Mouse (Mus musculus) T-cell, adult 2 months (primary cell): Measurements from ENCODE around the gene Ncoa1.

Experiments used
- DNase-seq: peaks from one replicate; pipeline ENCODE4 v3.0.0; 2022; ENCODE audit warnings: low spot score

Gene Ncoa1

DNA sequence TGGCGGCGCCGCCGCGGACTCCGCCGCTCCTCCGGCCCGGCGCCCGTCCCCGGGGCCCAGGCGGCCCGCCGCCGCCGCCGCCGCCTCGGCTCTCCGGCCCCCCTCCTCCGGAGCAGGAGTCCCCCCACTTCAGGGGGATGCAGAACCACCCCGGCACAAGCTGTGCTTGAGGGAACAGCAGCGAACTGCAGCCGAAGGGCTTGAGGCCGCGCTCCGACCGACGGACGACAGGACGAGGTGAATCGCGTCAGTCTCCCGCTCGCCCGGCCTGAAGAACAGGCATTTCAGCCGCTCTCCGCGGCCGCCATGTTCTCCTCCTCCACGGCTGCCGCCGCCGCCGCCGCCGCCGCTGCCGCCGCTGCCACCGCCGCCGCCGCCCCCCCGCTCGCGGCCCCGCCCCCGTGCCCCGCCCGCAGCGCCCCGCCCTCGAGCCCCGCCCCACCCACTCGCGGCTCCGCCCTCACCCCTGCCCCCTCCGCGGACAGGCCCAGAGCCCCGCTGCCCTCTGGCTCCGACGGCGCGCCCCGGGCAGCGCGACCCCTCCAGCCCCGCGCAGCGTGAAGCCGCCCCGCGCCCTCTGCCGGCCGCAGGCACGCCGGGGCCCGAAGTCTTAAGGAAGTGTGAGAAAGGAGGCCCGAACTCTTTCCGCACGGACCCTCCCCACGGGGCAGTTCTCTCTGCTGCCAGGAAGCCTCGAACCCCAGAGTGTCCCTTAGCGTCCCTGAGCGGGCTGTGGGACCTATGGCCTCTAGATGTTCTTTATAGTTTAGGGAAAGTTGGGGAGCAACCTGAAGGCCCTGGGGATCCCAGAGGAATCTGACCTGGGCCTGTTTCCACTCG, at the start of gene Ncoa1:
Gene Ncoa1 (minus strand): TSS at position 351 of the 840 bp plus-strand sequence.
- DNase-seq = peak; percentile 63

DNA sequence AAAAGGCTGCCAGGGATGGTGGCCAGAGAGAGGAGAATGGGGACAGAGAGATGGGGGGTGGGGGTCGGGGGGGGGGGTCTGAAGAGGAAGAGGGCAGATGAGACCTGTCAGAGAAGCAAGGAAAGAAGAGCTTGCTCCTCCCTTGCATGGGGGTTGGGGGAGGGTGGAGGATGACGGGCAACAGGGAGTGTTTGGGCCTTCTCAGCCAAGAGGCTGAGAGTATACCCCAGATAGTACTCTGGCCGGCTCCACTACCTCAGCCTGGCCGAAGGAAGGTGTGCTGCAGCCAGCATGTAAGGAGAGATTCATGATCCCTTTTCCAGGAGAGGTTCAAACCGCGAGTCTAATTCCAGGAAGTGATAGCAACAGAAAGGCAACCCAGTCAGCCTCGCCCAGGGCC, 47.6 kb upstream of the Ncoa1 start:
- no peak for DNase-seq

DNA sequence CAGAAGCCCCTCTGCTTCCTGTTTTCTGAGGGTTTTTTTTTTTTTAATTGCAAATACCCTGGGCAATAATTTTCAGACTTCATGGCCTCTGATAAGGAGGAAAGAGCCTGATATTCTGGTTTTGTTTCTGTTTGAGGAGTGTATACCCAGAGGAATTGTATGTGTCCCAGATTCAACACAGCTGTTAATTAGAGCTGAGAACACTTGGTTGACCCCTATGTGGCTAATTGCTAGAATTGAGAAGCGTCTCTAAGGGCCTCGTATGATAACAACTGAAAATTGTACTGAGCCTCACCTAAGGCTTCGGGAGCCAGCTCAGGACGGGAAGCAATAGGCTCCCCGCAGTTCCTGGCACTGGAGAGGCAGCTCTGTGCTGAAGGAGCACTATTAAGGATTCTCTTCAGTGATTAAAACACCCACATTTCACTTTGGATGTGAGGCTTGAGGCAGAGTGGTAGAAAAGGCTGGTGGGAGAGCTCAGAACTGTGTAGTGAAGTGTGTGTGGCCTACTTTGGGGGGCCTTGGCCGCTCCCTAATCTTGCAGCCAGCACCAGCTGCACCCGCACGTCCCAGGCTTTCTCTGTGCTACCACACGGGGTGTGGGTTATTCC, 46.8 kb upstream of the Ncoa1 start:
- DNase-seq = no peak

DNA sequence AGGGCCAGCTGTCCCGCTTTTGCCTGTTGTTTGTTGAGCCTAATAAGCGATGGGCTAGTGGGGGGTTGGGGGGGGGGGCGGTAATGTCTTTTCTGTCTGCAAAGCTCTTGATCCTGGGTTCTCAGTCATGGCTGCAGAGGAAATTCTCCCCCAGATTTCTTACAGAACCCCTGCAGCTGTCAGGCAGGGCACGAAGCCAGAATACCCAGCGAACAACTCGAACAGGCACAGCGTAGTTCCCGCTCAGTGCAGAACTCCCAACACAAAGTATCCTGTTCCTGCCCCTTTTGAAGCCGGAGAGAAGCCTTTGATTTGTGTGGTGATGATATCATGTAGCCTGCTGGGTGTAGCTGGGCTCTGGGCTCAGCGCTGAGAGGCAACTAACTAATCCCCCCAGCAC, 46.2 kb upstream of the Ncoa1 start:
- DNase-seq = no peak

DNA sequence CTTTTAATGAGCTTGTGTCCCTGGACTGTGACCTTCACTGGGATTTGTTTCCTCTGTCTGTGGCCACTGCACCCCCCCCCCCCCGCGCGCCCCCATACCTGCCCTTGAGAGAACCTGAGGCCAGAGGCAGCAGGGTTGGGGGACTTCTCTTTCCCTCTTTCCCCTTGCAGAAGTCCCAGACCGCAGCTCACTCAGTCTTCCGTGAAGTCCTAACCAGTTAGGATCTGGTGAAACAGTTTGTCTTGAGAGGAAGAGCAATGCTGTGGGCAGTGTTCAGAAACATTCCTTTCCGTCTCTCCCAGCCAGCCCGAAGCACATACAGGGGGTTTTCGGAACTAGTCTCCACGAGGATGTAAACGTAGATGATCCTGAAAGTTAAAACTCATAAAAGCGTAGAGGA, 42.0 kb upstream of the Ncoa1 start:
- DNase-seq = no peak

DNA sequence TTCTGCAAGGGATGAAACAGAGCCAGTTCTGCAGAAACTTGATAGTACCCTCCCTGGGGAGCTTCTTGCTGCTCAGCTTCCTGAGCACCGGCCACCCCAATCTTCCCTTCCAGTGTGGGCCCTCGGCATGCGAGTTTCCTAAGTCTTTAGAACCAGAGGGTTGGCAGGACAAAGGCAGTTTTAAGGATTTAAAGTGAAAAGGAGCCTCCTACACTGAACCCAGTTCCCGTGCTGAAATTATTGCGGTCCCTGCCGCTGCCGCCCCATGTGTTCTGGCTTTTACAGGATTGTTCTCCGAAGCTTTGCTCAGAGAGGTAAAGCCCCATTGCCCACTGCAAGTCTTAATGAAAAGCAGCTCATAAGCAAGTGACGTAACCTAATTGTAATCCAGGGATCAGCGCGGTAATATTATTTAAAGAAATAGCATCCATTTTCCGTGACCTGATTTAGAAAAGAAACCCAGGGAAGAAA, 32.6 kb upstream of the Ncoa1 start:
- no peak for DNase-seq

DNA sequence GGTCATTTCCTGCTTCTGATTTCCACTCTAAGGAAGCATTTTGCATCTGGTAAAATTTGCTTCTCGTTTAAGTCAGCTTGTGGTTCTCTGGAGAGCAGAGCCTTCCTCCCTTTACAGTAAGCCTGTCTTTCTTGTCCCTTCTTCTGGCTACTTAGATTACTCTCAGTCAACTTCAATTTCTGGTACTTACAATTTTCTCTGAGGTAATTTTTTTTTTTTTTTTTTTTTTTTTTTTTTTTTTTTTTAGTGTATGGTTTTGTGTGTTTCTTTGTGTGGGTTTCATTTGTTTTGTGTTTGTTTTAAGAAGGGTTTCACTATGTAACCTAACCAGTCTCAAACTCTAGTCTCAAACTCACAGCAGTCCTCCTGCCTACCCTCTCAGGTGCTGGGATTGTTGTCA, 31.2 kb upstream of the Ncoa1 start:
- DNase-seq = no peak

DNA sequence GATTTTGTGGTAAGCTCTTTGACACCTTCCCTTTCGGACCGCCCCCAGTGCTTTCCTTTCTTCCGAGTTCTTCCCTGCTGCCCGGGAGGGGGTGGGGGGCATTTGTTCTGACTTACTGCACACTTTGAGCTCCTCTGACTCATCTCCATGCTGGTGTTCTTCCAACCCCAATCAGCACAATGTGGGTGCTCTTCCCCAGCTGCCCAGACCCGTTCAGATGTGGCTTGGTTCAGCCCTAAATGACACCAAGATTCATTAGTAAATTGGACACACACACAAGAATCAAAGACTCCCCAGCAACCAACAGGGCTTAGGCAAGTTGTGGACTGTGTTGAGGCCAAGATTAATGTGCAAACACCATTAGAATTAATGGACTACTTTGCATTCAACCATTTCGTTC, 30.5 kb upstream of the Ncoa1 start:
- DNase-seq = no peak

DNA sequence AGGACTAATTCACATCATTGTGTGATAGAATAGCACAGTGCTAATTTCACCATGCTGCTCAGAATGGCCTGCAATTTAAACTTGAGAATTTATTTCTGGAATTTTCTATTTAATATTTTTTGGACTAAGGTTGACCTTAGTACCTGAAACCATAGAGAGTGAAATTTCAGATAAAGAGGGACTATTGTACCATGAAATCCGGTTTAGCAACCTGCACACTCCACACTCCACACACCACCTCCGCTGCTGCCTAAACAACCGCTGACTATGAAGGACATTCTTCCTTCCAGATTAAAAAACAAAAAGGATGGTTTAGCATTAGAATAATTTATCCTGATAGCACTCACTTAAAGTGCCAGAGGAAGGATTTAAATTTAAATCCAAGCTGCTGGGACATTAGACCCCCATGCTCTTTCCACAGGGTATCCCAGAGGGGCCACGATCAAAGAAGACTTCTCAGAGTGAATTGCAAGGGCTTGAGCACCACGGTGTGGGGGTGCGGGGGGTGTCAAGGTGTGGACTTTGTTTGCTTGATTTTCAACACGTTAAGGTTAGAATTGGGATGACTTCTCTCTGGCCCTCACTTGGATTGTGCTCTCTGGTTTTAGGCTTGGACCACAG, 29.9 kb upstream of the Ncoa1 start:
- DNase-seq = no peak

DNA sequence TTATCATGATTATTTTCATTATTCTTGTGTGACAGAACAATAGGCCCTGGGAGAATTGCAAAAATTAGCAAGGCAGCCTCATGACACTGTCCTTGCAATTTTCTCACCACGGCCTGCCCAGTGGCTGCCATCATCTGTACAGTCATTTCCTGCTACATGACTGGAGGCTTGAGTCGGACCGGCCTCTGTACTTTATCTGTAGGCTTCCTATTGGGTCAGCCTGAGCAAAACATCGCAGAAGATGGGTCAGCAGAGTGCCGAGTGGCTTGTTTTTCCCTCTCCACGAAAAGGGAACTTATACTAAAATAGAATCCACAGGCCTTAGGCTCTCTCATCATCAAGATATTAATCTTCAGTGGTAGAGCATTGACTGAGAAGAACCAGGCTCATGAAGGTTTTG, 28.3 kb upstream of the Ncoa1 start:
- DNase-seq = no peak

DNA sequence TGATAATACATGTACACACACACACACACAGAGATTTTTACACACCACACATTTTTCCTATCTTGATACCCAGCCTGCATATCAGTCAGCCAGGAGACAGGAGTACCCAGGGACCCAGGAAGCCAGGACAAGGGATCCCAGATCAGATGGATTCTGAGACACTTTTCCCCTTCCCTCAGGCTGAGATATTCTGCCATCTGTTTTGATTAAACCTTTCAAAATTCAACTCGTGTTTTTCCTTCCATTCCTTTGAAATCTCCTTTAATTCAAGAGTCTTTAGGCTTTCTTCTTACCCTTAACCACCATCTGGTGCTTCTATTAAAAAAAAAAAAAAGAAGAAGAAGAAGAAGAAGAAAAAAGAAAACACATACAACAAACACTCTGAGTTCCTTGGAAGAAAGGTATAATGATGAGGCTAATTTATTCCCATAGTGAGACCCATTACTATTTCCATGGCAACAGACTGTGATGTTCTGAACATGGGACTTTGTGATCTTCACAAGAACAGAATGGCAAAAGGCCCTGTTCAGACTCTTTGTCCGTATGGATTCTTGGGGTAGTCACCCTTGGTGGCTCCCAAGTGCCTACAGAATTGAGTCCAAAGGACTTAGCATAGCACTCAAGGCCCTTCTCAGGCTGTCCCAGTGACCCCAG, 26.8 kb upstream of the Ncoa1 start:
- DNase-seq = no peak

DNA sequence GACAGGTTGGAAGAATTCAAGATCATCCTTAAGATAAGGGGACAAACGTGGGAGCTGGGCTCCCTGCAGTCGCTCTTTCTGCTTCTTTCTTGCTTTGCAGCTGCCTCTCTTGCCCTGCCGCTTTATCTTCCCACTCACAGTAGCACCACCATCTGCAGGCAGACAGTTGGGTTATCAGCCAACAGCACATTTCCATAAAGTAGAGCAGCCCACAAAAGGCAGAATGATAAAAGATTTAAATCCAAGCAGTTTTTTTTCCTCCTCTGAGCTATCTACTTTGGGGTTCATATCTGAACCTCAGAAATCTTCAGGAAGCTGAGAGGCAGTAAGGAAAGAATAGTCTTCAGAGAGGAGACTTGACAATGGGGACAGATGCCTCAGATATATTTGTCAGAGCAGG, 24.9 kb upstream of the Ncoa1 start:
- no peak for DNase-seq

DNA sequence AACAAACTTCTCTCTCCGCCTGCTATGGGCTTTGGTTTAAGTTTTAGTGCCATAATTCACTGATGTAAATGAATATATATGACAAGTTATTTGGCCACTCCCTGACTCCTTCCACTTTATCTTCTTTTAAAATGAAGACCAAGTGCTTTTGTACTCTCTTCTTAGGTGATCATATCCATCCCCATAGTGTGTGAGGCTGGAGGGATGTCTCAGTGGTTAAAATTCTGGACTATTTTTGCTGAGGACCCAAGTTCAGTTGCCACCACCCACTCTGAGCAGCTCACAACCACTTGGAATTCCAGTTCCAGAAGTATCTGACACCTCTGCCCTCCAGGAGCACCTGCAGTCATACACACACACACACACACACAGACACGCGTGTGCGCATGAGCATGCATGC, 23.5 kb upstream of the Ncoa1 start:
- no peak for DNase-seq

DNA sequence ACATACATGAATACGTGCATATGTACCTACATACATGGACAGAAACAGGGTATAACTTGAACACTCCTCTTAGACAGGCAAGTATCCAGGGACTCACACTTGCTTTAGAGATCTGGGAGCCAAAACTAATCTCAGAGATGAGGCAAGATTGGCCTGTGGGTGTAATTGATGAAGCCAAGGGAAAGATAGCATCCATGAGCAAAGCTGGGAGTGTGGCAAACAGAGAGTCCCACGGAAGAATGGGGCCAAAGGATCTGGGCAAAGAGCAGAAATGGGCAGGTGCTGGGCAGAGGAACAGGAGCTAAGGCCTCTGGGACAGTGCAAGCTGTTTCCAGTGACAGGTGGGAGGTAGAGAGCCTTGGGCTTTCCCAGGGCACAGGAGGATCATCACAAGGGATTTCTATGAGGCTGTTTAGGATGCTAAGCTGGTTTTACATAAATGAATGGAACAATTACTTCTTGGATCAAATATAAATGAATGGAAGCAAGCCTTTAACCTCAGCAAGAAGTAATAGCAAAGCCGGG, 22.7 kb upstream of the Ncoa1 start:
- DNase-seq = no peak

DNA sequence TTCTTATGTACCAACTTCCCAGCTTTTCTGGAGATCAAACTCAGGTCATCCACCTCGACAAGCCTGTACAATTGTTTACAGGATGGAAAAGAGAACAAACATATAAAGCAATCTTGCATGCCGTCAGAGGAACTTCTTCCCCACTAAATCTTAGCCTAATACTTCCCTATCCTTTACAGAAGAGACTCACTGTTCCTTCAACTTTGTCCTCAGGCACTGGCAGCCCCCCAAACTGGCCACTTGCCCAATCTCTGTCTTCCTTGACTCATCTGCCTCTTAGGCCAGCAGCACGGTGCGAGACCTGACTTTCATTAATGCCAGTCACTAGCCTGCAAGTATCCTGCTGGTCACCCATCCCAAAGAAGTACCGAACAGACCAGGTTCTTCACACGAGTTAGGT, 11.4 kb upstream of the Ncoa1 start:
- no peak for DNase-seq

DNA sequence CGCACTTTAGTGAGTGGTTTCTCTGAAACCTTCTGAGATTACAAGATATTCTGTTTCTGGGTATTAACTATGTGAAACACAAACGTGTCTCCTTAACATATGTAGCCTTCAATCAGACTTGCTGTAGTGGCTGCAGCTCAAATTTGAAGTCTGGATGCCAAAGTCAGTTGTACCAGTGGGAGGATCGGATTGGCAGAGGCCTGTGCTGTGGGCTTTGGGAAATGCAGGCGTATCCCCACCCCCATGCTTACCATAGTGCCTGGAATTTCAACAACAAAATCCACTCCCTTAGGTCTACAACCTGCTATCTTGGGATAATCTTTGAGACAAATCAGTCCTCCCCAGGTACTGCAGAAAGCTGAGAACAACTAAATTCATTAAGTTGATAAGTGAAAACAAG, 6.4 kb upstream of the Ncoa1 start:
- no peak for DNase-seq

DNA sequence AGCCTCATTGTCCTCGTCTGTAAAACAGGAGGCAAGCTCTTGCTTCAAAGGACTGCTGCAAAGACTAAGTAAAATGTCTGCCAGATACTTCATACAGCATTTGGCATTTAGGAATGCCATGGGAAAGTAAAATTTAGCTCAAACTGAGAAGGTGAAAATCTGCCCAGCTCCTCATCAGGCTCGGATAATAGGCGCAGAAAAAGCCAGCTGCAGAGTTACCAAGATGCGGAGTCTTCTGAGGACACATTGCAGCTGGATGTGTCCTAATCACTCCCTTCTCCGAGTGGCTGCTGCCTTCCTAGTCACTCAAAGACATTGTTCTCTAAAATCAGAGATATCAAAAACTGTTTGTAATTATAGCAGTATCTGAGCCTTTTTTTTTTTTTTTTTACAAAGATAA, 4.7 kb upstream of the Ncoa1 start:
- DNase-seq = no peak

DNA sequence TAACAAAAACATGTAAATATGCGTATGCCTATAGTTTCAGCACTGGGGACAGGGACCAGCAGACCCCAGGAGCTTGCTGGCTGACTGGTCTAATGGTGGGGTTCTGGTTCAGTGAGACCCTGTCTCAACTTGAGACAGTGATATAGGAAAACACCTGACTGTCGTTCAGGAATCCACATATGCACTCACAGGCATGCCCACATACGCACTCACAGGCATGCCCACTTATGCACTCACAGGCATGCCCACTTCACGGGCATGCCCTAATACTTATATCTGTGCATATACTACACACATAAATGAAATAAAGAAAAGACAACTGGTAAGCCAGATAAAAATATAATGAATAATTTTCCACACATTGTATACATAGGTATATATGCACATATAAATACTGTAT, 3.3 kb upstream of the Ncoa1 start:
- no peak for DNase-seq

DNA sequence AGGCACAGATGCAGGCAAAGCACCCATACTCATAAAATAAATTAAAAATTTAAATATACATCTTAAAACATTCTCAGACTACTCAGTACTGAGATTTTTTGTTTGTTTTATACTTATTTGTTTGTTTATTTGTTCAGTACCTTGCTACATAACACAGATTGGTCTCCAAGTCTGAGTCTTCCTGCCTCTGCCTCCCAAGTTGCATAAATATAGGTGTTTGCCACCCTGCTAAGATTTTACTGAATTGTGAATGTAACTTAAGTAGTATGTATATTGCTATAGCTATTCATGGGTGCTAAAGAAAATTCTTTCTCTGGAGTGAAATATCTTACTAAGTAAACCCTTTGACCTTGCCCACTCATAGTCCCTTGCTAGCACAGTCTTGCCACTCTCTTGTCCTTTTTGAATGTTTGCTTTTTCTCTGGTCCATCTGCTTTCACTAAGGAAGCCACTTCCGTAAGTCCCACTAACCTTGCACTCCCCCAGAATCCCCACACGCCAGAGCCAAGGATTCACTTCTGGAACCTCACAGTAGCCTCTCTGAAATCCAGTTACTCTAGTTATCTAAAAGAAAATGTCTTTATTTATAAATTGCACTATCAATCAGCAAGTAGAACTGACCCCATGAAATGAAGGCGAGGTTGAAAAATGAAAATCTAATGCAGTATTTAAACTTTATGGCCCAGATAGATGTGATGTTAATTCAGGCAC, 2.3 kb upstream of the Ncoa1 start:
- no peak for DNase-seq

DNA sequence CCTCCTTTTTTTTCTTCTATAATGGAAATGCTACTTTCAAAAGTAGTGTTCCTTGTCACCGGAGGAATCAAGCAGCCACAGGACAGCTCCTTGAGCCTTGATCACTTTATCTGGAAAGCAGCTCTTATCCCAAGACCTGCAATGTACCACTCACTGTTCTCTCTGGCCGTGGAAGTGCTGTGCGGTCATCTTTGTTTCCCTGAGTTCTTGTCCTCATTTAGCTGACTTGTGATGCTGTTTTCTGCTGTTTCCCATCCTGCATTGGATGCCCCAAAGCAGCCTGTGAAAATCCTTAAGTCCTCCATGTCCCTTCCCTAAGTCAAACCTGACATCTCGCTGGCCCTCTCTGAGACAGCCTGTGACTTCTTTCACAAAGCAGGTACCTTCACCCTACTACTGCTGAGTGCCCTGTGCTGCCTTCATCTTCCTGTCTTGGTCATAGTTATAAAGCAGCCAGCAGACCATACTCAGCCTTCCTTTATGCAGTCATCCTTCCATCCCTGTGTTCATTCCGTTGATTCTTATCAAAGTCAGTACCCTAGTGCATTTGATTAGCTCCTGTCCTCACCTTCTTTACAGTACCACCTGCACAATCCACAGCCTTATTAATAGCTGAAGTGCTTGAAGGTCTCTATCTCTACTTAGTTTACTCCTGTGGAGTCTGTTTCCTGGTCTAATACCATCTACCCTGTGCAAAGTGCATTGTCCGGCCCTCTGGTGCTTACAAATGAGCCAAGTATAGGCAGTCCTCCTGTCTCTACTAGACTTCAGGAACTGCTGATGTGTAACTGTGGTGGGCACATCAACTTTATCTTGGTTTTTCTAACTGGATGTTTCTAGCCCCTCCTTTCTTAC, 1.2 kb upstream of the Ncoa1 start:
- DNase-seq = no peak

DNA sequence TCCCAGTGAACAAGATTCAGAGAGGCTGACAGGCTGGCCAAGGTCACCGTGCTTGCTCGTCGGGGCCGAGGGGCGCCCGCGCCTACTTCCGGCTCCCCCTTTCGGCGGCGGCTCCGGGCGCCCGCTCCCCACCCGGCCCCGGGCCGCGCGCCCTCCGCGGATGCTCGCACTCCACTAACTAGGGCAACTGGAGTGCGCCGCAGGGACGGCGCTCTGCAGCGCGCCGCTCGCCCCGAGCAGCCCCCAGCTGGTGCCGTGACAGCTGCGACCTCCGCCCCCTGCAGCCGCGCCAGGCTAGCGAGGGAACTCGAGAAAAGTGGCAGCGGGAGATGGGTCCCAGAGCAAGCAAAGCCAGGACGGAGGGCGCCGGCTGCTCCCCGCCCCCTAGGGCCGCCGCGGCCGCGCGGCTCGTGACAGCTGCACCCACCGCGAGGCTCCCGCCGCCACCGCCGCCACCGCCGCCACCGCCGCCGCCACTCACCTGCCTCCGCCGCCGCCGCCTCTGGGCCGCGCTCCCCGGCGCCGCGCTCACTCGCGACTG, 621 bp downstream of the Ncoa1 start:
- DNase-seq = peak; percentile 55
